Mouse (Mus musculus) embryonic stem cell, embryonic (primary cell): ENCODE results near the gene Snrpf.

Experiments used
- CTCF ChIA-PET, 4 experiments: fragments of 300-600 bp in 2 of 4; fragments of 350-600 bp in 2 of 4; sonication (Branson Sonifier 250); formaldehyde crosslinking; loops; one replicate each; lab custom pipeline; 2022; ENCODE audit warnings: inconsistent platforms in 2 of 4; lab: Charles Lee
- POLR2A ChIA-PET, 4 experiments: fragments of 300-600 bp in 2 of 4; fragments of 350-600 bp in 2 of 4; sonication (Branson Sonifier 250); formaldehyde crosslinking; loops; one replicate each; lab custom pipeline; 2022; ENCODE audit warnings: antibody characterized with exemption in 4 of 4, inconsistent platforms in 1 of 4; lab: Charles Lee

The Snrpf gene

DNA sequence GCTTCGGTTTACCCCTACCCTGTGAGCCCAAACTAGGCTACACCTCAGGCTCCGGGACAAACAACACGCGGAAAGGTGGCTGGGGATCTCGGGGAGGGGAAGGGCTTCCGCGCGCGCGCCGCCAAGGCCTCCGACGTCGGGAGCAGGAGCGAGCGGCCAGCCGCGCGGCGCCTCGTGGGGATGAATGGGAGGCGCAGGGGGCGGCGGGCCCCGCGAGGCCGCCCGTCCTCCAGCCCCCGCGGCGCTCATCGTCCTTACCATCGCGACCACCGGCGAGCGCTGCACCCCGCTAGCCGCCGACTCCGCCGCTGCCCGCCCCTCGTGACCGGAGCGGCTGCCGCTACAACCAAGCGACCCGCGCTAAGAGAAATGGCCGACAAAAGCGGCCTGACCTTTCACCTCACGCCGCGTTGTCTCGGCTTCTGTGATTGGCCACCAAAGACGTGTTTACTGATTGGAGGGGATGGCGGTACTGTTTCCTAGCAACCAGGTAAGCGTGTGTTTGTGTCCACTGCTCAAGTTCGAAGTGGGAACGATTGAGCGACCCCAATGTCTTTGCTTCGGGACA, at the start of gene Snrpf:
Gene Snrpf, minus strand, starts transcription at position 426 of the 568 bp plus-strand sequence.
- CTCF ChIA-PET: interaction anchor here in 1 of 4 experiments (0.6 kb wide), 1 partner anchor 17 kb away, joined by 4 read pairs; no protein-coding TSS in a partner anchor

GRCm38 (mm10) chr10:93635941-93636340, 46.4 kb upstream of the Snrpf start:
- ChIA-PET POLR2A (interaction anchor here in 1 of 4 experiments (1.0 kb wide), 1 partner anchor 14 kb away, joined by 3 read pairs; no protein-coding TSS in a partner anchor), CTCF (interaction anchor here in 1 of 4 experiments (1.2 kb wide), 1 partner anchor 13 kb away, joined by 4 read pairs; no protein-coding TSS in a partner anchor)

More for the DNA sequence above, at the start of gene Snrpf:
- POLR2A ChIA-PET: interaction anchor here (0.5 to 2.0 kb wide), 15 partner anchors 12 to 287 kb away, joined by 3 to 9 read pairs (median 4); partner anchors contain the start of gene Lta4h (in 1 of the 4)

GRCm38 (mm10) chr10:93633971-93634370, 44.5 kb upstream of the Snrpf start:
- ChIA-PET POLR2A (no interaction called here), CTCF (no interaction called here)

DNA sequence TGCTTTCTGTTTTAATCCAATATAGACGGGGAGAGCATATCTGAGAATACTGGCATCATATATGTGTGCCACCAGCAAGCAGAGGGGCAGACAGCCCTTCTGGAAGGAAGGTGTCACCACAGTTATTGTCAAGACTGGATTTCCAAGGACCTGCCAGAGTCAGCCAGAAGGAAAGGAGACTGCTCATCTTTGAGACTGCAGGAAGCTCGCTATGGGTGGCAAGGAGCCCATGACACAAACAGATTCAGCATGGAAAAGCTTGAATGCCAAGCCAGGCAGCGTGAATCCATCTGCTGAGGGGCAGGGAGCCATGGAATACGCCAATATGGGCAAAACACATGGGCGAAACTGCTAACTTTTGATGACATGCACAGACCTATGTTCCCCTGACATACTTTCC, 44.1 kb upstream of the Snrpf start:
- CTCF ChIA-PET: interaction anchor here in 1 of 4 experiments (0.5 kb wide), 1 partner anchor 130 kb away, joined by 3 read pairs; no protein-coding TSS in a partner anchor
- POLR2A ChIA-PET: no interaction called here

DNA sequence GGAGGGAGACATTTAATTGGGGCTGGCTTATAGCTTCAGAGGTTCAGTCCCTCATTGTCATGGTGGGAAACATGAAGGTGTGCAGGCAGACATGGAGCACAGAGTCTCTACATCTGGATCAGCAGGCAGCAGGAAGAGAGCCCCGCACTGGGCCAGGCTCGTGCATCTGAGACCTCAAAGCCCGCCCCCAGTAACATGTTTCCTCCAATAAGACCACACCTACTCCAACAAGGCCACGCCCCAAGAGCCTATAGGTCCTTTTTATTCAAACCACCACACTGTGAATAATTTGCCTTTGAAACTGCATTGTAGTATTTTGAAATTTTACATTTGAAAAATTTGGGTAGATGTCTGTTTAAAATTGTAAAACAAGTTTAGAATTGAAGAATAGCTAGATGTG, 42.6 kb upstream of the Snrpf start:
- POLR2A ChIA-PET: no interaction called here

DNA sequence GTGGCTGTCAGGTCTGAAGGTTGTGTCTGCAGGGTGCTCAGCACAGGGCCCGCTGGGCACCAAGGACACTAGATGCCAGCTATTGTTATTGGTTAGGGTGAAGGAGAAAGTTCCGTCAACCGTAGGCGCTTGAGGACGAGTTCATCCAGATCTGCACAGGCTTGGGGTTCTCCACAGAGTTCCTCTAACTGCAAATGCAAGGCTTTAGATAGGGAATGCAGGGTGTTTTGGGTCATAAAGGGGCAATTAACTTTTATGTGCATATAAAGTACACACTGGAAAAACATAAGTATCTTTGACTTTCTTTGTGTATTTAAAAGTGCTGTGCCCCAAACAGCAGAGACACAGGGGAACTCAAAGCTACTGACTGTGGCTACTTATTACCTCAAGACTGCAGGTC, 40.8 kb upstream of the Snrpf start:
- CTCF ChIA-PET: no interaction called here
- POLR2A ChIA-PET: interaction anchor here in 1 of 4 experiments (0.5 kb wide), 1 partner anchor 129 kb away, joined by 3 read pairs; no protein-coding TSS in a partner anchor

More for the DNA sequence above, 42.6 kb upstream of the Snrpf start:
- CTCF ChIA-PET: no interaction called here

DNA sequence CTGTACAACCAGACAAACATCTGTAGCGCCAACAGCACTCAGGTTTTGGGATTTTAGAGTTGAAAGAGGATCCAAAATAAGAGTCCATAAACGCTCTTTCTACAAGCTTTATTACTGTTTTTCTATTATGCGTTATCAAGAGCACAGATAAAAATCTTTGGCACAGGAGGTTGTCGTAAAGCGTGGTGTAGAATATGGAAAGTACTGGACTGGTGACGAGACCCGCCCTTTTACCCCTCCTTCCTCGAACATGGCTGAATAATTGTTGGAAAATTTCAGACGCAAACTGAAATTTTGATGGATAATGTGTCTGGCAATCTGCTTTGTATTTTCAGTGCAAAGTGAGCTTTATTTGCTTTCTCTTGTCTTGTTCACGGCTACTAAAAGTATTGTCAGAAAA, 34.6 kb upstream of the Snrpf start:
- ChIA-PET CTCF (no interaction called here), POLR2A (no interaction called here)

- POLR2A ChIA-PET: no interaction called here
- CTCF ChIA-PET: no interaction called here
These were observed 34.2 kb upstream of the Snrpf start for GRCm38 (mm10) chr10:93623725-93624124.

DNA sequence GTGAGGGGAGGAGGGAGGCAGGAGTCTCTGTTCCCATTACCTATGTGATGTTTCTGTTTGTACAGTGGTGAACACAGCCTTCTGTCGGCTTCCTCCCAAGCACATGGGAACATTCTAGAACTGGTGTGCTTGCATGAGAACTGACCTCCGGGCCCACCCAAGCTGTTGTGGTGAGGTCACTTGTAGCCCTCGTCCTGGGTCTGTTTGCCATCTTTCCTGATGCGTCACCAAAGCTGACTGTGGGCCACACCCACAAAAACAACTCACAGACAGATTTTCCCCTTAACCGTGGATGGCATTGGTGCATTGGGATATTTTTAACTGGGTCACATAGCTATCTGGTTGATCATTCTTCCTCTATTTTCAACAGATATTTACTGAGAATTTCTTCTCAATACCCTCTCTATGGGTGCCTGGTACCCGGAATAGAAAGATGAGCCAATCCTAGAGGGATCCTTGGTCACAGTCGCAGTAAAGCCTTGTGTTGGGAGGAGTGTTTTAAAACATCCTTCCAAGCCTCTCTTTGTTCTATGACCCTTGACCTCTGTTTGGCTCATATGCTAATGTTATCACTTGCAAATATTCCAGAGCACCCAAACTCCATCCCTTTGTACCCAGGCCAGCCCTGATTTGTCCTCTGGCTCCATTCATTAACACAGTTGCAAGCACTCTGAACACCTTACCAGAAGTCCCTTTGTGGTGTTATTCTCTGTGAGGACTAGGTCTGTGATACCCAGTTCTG, 31.1 kb upstream of the Snrpf start:
- CTCF ChIA-PET: interaction anchor here in 3 of 4 experiments (0.5 to 2.0 kb wide), 5 partner anchors 9 to 198 kb away, joined by 3 to 7 read pairs (median 5); no protein-coding TSS in a partner anchor
- POLR2A ChIA-PET: interaction anchor here in 2 of 4 experiments (0.5 to 1.3 kb wide), 4 partner anchors 11 to 1092 kb away, joined by 4 to 8 read pairs (median 4); no protein-coding TSS in a partner anchor

- POLR2A ChIA-PET: interaction anchor here in 1 of 4 experiments (0.6 to 1.2 kb wide), 4 partner anchors 26 to 320 kb away, joined by 3 to 4 read pairs (median 4); no protein-coding TSS in a partner anchor
- CTCF ChIA-PET: interaction anchor here in 1 of 4 experiments (0.6 kb wide), 1 partner anchor 63 kb away, joined by 3 read pairs; no protein-coding TSS in a partner anchor
These were observed 25.3 kb upstream of the Snrpf start for GRCm38 (mm10) chr10:93614850-93615249.

GRCm38 (mm10) chr10:93611419-93612007, 22.0 kb upstream of the Snrpf start:
- POLR2A ChIA-PET: interaction anchor here in 1 of 4 experiments (1.4 kb wide), 1 partner anchor 123 kb away, joined by 3 read pairs; no protein-coding TSS in a partner anchor
- CTCF ChIA-PET: interaction anchor here in 2 of 4 experiments (0.5 to 1.7 kb wide), 11 partner anchors 9 to 1570 kb away, joined by 3 to 8 read pairs (median 3); no protein-coding TSS in a partner anchor

DNA sequence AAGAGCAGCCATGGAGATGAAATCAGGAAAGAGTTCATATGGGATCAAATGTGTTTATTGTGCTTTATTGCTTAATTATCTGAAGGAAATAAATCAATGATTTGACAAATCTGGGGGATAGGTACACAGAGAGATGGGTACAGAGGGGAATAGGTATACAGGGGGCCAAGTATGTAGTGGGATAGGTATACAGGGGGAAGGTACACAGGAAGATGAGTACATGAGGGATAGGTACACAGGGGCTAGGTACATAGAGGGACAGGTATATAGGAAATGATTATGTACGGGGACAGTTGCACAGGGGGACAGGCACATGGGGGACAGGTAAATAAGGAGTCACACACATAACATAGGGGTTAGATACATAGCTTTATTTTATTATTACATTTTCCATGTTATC, 21.4 kb upstream of the Snrpf start:
- POLR2A ChIA-PET: interaction anchor here in 1 of 4 experiments (1.4 kb wide), 1 partner anchor 123 kb away, joined by 3 read pairs; no protein-coding TSS in a partner anchor
- CTCF ChIA-PET: interaction anchor here in 2 of 4 experiments (0.5 to 2.0 kb wide), 7 partner anchors 9 to 1570 kb away, joined by 3 to 8 read pairs (median 6); no protein-coding TSS in a partner anchor

GRCm38 (mm10) chr10:93609236-93609635, 19.7 kb upstream of the Snrpf start:
- POLR2A ChIA-PET: interaction anchor here in 3 of 4 experiments (0.5 to 1.1 kb wide), 5 partner anchors 8 to 210 kb away, joined by 3 to 8 read pairs (median 4); no protein-coding TSS in a partner anchor
- CTCF ChIA-PET: interaction anchor here in 2 of 4 experiments (0.6 to 2.3 kb wide), 6 partner anchors 11 to 209 kb away, joined by 3 to 9 read pairs (median 4); no protein-coding TSS in a partner anchor

GRCm38 (mm10) chr10:93608051-93608450, 18.5 kb upstream of the Snrpf start:
- ChIA-PET CTCF (interaction anchor here in 3 of 4 experiments (0.6 to 2.3 kb wide), 6 partner anchors 14 to 210 kb away, joined by 3 to 9 read pairs (median 4); no protein-coding TSS in a partner anchor), POLR2A (no interaction called here)

DNA sequence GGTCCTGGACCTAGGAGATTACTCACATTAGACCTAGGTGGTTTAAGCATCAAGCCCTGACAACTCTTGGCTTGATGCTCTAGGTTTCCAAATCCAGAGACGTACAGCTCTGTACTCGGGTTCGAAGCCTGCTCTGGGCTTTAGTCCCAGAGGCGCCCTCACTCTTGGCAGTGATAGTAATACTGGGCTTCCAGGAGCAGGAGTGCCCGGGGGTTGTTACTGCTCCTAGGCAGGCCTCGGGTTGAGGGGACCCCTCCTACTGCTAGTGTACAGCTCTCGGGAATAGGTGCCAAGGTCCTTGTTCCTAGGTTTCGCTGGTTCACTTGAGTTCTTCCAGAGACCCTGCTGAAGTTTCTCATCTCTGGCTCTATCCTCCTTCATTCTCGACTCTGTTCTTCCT, 16.8 kb upstream of the Snrpf start:
- POLR2A ChIA-PET: interaction anchor here in 2 of 4 experiments (0.5 to 1.5 kb wide), 5 partner anchors 12 to 276 kb away, joined by 3 to 5 read pairs (median 4); partner anchors contain the start of gene Lta4h (in 1 of the 2)
- CTCF ChIA-PET: interaction anchor here in 2 of 4 experiments (0.7 to 1.7 kb wide), 2 partner anchors 17 to 171 kb away, joined by 4 read pairs; partner anchors contain the start of gene Snrpf (in 1 of the 2)

DNA sequence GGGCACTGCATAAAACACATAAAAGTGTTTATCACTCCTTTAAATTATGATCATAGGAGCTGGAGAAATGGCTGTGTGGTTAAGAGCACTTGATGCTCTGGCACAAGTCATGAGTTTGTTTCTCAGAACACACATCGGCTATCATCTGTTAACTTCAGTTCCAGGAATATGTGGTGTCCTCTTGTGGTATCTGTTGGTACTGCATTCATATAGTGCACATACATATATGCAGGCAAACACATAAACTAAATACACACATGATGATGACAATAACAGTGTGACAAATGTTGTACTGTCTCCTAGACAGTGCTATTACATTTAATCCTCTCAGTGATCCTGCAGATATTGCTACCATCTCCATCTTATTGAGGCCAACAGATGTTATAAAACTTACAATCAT, 13.8 kb upstream of the Snrpf start:
- CTCF ChIA-PET: no interaction called here
- POLR2A ChIA-PET: no interaction called here

DNA sequence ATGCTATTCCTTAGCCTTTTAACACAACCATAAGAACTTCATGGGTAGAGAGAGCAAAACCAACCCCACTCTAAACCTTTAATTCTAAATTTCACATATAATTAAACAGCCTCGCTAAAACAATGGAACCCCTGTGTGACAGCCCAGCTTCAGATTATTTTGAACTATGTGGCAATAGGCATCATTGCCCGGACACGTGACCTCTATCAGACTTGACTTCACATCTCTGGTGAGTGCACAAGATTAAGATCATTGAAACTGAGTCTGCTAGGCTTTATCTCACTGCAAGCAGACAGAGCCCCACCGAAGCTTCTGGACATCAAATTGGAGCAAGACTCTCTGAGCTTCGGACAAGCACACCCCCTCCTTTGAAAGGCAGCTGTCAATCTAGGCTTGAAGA, 12.8 kb upstream of the Snrpf start:
- ChIA-PET POLR2A (interaction anchor here in 1 of 4 experiments (0.6 kb wide), 1 partner anchor 170 kb away, joined by 3 read pairs; no protein-coding TSS in a partner anchor), CTCF (interaction anchor here in 1 of 4 experiments (0.7 kb wide), 1 partner anchor 153 kb away, joined by 3 read pairs; no protein-coding TSS in a partner anchor)

DNA sequence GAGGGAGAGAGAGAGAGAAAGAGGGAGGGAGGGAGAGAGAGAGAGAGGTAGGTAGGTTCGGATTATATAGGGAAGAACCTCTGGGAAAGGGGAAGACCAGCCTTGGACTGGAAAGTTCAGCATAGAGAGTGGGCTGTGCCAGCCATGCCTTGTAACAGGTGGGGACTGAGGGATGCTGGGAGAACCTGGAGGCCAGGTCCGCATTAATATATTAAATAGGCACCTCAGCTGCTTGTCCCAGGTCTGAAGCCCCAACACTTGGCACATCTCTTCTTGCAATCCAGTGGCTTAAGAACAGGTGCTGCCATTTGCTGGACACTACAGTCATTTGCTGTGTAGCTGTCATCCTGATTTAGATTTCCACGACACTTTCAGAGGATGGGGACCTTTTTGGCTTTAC, 7.1 kb upstream of the Snrpf start:
- CTCF ChIA-PET: no interaction called here
- POLR2A ChIA-PET: no interaction called here
